Mouse (Mus musculus): ENCODE measurements at regions not wholly inside any gene's neighbourhood (a gene's known extent, or its start where the extent isn't known, plus 50 kb on each side); places are given as distances from the start of the nearest gene placed in this dataset.
A peak's percentile ranks its signal among the peaks of the same experiment; 100 is the strongest.

- DNase-seq, result no peak
Observed at GRCm38 (mm10) chr8:8376791-8377190, 284.3 kb downstream of the Efnb2 start.

- DNase-seq, result no peak
Observed at GRCm38 (mm10) chr8:8376379-8376778, 284.7 kb downstream of the Efnb2 start.

DNA sequence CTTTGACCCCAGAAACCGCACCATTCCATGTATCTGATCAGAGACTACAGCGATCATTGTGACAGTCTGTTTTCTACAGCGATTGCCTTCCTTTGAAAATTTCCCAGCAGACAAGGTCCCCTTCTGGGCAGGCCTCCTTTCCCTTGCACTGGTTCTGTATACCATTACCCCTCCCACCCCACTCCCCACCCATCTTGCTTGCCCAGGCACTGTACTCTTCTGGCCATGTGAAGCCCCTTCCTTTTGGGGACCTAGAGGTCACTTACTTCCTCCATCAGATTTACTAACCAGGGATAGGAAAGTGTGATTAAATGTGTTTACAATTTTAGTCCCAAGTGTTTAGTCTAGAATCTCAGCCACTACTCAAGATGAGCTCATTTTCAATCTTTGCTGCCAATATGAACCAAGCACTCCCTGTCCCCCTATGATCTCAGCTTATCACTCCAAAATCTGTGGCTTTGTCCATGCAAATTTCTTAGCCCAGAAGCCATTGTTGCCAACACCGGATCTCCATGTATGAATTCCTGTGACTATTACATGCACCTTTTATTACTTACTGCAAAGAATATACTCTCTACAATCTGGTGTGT lies 293.7 kb downstream of the Efnb2 start:
- DNase-seq, result no peak

DNA sequence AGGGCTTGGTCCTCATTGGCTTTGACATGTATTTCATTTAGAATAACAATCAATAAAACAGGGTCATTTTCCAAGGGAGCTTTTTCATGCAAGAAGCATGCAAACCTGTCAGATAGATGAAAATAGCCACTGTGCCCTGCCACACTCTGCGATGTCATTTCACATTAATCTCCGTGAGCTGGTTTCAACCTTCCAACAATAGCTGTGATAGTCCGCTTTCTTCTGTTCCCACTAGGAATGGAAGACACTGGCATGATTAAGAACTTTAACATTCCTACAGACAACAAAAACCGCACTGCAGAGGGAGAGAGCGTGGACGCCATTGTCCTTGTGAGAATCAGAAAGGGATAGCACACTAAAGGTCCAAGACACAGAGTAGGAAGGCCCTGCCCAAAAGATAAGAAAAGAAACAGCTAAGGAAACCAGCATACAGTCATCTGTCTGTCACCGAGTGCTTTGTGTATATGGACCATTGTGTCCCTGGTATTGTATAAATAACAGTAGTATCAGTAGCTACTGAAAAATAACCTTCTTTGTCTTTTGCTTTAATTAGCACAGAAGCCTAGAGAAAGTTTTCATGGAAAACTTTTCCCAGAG lies 299.0 kb downstream of the Efnb2 start:
- DNase-seq, result no peak

- no peak for DNase-seq
Observed at GRCm38 (mm10) chr8:8360586-8360985, 300.5 kb downstream of the Efnb2 start.

DNA sequence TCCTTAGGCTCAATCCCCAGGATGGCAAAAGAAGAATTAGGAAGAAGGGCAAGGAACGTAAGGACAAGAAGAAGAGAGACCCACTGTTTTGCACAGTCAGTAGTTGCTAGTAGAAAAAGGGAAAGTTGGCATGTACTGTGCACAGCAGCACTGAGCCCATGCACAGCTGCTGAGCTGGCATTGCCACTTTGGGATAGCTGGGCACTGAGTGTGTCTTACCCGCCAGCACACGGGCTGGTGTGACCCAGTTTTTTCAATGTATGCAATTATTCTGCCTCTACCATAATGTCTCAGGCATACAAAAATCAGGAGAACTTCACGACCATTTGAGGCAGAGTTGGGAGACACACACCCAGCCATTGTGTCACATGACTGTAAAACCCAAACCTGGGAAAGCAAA lies 306.1 kb downstream of the Efnb2 start:
- no peak for DNase-seq

DNA sequence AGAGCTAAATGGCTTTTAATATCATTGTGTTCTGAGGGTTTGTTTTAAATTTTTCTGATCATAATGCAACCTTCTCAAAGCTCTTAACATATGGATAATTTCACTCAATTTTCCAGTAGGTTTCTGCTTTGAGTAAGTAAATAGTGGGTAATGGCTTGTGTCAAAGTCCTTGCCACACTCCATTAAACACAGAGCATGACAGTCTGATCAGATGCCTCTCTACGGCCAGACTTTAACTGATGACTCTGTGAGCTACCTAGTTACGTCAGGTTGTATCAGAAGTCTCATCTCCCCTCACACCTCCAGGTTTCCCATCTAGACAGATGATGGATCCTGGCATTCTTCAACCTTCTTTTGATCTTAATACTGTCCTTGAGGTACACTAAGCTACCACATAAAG lies 316.4 kb downstream of the Efnb2 start:
- no peak for DNase-seq

DNA sequence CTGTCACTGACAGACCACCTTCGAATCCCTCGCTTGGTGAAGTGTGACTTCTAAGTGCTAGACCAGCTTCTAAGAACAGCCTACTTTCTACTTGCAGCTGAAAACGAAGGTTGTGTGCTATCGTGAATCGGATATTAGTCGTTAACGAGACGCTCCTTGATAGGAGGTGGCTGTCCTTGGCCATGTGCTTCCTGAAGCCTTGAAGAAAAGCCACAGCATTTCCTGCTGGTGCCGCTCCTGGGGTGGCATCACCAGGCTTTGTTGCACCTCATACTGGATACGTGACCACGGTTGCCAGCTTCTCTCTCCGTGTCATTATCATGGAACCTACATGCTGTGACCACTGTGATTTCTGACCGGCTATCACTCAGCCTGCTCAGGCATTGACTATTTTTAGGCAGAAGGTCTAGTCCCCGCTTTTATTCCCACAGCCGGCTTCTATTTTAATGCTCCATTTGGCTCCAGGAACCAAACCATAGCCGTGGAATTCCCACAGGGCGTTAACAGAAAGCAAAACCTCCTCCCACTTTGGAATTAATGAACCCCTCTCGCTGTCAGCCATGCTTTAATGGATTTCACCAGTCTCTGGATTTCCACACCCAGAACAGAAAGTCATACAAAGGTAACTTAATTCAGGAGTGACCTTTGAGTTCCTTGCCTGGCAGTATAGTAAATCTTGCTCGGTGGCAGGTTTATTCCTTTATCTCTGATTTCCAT lies 325.6 kb downstream of the Efnb2 start:
- DNase-seq, result no peak

- DNase-seq, result no peak
Observed at GRCm38 (mm10) chr8:8334515-8334914, 326.5 kb downstream of the Efnb2 start.

GRCm38 (mm10) chr8:8331249-8331648 lies 329.8 kb downstream of the Efnb2 start:
- DNase-seq, result no peak

DNA sequence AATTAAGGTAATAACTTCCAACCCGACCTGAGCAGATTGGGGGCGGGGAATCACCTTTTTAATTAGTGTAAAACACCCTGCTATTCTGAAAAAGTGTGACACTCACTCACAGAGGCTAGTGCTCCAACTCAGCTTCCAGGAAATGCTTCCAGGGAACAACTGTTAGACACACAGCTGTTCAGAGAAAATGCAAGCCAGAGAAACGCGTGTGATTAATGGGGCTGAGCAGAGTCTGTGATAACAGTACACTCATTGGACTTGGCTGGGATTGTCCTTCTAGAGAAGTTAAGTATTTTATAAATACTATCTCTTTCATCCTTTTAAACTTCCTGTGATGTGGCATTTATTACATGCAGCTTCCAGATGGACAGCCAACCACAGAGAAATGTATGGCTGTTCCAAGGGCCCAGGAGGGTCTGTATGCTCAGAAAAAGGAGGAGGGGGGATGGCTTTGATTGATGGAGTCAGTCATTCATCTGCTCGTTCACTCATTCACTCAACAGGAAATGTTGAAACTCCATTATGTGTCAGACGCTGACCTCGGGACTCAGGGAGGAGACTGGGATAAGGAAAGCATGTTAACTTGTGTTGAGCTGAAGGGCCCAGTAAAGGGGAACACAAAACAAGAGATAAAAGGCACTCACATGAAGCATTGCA lies 332.9 kb downstream of the Efnb2 start:
- DNase-seq, result no peak

- no peak for DNase-seq
Observed at GRCm38 (mm10) chr8:8326066-8326834, 334.8 kb downstream of the Efnb2 start.

- DNase-seq, result no peak
Observed at GRCm38 (mm10) chr8:8325420-8325819, 335.6 kb downstream of the Efnb2 start.

DNA sequence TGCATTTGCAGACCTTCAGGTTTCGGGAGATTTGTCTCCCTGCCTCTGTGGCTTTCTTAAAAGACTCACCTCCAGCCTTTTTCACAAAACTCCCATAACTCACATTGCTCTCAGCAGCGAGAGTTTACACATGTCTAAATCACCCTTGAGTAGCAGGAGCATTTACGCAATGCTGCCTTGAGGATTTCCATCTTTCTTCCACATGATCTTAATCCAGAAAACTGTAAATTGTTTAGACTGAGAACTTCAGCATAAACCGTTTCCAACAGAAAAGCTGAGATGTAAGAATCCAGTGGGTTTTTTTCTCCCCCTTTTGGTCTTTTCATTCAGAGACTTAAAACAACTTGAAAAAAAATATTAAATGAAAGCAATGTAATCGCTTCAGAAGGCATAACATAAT lies 336.5 kb downstream of the Efnb2 start:
- no peak for DNase-seq

- no peak for DNase-seq
Observed at GRCm38 (mm10) chr8:8308253-8308652, 352.8 kb downstream of the Efnb2 start.

GRCm38 (mm10) chr8:8307487-8307886 lies 353.6 kb downstream of the Efnb2 start:
- no peak for DNase-seq

- DNase-seq, result no peak
Observed at GRCm38 (mm10) chr8:8299965-8300767, 360.9 kb downstream of the Efnb2 start.

- no peak for DNase-seq
Observed at GRCm38 (mm10) chr8:8292577-8293247, 368.3 kb downstream of the Efnb2 start.

- DNase-seq, result no peak
Observed at GRCm38 (mm10) chr8:8285876-8286275, 375.2 kb downstream of the Efnb2 start.

DNA sequence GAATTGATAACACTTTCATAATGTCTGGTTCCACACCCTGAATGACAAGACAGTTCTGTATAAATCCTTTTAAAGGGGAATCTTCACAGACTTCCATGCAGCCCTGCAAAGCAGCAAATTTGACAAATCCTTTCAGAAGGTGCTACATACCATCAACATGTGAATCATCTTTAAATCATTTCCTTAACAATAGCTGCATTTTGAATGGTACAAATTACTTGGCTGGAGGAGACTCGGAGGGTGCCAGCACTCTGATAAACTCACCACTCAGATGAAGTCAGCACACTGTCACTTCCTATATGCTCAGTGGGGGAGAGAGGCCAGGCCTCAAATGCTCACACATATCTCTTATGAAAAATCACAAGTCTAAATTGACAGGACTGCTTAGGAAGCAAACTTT lies 386.1 kb downstream of the Efnb2 start:
- DNase-seq, result peak in 1 of 2 experiments; percentile 3

GRCm38 (mm10) chr8:8274211-8274641 lies 386.8 kb downstream of the Efnb2 start:
- DNase-seq, result peak; percentile 17 to 22

DNA sequence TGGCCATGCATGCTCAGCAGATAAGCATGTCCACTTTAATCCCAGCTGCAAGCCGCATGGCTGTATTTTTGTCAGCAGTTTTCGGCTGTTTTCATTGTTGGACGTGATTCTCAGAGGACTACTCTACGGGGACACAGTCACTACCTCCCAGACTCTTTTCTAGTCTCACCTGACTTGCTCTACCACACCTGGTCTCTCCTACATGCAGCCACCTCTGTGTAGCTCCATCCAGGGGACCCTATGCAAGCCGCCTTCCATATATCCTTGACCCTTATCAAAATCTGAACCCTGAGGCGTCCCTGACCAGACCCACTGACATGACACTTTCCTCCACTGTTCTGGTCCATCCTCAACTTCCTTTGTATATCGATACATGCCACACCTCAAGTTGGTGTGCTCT lies 402.2 kb downstream of the Efnb2 start:
- no peak for DNase-seq

Data from cerebellum, adult 18-20 months (tissue).